Mouse (Mus musculus): Measurements from ENCODE around the gene Gnas. TPM values are rescaled to one million over a fixed set of nuclear protein-coding genes. Genes with fewer than 3 reads are reported as not detected.

The Gnas gene
- polyA plus RNA-seq, 1 experiment from 2014 or later = 2,102 TPM

DNA sequence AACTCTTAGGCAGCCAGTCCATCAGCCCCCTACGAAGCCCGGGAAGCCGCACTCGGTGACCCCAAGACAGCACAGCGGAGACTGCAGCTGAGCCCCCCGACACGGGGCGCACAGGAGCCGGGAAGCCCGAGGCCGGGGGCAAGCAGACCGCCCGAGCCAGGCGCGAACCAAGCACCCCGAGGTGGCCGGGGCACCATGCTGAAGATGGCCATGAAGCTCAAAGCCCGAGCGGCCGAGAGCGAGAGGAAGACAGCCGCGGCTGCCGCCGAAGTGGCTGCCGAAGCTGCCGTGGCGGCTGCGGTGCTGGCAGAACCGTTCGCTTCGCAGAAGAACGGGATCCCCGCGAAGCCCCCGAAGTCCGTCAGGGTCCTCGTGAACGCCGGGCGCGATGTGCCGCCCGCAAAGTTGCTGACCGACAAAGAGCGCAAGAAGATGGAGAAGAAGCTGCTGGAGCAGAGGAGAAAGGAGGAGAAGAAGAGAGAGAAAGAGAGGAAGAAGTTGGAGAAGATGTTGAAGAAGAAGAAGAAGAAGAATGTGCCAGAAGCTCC lies 44.3 kb downstream of the Gnas start:
- Histone ChIP-seq H3K27ac (replicated peaks) (peak overlapping the region; percentile 98), H3K4me2 (replicated peaks) (peak overlapping the region; percentile 69), H3K36me3 (no peaks in the 10 kb centered on the region), H3K4me1 (peaks cover 27% of the 10 kb centered on the region), H3K9me3 (replicated peaks) (no peaks in the 10 kb centered on the region), H3K4me3 (replicated peaks) (peak overlapping the region; percentile 98), H3K9ac (peak overlapping the region; percentile 100), H3K27me3 (no peaks in the 10 kb centered on the region)
- ATAC-seq (ENCODE audit: insufficient number of reproducible peaks, low FRiP score, low TSS enrichment, low read depth) = no peak
- 50% methylated on average over 46 of the region's 46 CpGs for WGBS

DNA sequence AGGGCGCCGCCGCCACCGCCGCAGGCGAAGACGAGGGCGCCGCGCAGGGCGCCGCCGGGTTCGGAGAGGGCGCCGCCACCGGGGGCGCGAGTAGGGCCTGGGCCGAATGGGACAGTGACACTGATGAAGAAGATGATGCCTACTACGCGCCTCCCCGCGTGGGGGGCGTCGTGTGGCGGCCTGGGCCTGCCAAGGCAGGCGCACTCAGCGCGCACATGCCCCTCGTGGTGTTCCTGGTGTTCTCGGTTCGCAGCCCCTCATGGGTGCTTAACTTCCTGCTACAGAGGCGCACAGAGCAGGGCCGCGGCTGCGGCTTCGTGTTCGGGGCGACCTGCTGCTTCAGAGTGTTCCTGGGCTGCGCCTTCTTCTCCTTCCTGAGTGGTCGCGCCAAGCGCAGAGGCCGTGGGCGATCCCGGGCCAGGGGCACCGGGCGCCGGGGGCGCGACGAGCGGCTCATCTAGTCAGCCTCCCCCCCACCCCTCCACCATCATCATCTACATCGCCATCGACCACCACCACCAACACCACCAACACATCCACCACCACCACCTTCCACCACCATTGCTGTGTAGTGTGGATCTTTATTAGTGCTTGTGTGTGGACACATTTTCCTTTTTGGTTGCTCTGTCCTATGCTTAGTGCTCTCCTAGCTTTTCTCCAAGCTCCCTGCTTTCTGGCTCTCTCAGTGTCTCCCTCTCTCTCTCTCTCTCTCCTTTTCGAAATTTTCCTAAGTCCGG lies 45.0 kb downstream of the Gnas start:
- Histone ChIP-seq H3K4me1 (peaks cover 33% of the 10 kb centered on the region), H3K4me2 (replicated peaks) (peak overlapping the region; percentile 69), H3K36me3 (peaks cover 3% of the 10 kb centered on the region), H3K27ac (replicated peaks) (peak overlapping the region; percentile 98), H3K9me3 (replicated peaks) (no peaks in the 10 kb centered on the region), H3K9ac (peak overlapping the region; percentile 100), H3K27me3 (no peaks in the 10 kb centered on the region), H3K4me3 (replicated peaks) (peak overlapping the region; percentile 98)
- whole genome bisulfite sequencing = 39% methylated on average over 58 of the region's 58 CpGs
- no peak for ATAC-seq (ENCODE audit: insufficient number of reproducible peaks, low FRiP score, low TSS enrichment, low read depth)

DNA sequence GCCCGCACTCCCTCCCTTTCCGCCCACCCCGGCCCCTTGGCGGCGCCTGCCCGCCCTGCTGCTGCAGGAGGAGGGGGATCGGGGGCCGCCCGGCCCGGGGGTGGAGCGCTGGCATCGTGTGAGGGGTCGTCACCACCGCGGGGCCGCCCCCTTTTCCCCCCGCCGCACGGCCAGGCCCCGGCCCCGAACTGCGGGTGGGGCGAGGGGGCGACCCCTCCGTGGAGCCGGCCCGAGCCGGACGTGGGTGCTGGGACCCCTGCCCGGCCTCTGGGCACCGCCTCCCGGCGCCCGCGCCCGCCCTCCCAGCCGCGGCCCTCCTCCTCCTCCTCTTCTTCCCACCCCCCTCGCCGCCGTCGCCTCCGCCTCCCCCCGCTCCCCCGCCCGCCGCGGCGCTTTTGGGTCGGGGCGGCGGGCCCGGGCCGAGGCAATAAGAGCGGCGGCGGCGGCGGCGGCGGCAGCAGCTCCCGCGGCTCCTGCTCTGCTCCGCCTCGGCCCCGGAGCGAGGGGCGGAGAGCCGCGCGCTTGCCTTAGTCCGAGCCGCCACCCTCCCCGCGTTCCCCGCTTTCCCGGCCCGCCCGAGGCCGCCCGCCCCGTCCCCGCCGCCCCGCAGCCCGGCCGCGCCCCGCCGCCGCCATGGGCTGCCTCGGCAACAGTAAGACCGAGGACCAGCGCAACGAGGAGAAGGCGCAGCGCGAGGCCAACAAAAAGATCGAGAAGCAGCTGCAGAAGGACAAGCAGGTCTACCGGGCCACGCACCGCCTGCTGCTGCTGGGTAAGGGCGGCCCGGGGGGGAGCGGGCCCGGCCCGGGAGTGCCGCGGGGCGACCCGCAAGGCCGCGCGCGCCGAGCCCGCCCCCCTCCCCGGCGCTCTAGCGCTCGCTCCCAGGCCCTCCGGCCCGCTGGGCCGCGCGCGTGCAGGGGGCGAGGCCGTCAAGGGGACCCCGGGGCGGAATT lies 45.8 kb downstream of the Gnas start:
- under 1% methylated on average over 113 of the region's 131 CpGs for WGBS
- Histone ChIP-seq H3K4me3 (replicated peaks) (peak overlapping the region; percentile 98), H3K4me1 (peaks cover 42% of the 10 kb centered on the region), H3K27me3 (no peaks in the 10 kb centered on the region), H3K27ac (replicated peaks) (peak overlapping the region; percentile 98), H3K9me3 (replicated peaks) (no peaks in the 10 kb centered on the region), H3K4me2 (replicated peaks) (peak overlapping the region; percentile 69), H3K36me3 (peaks cover 8% of the 10 kb centered on the region), H3K9ac (peak overlapping the region; percentile 100)
- peak; percentile 91 for ATAC-seq (ENCODE audit: insufficient number of reproducible peaks, low FRiP score, low TSS enrichment, low read depth)

DNA sequence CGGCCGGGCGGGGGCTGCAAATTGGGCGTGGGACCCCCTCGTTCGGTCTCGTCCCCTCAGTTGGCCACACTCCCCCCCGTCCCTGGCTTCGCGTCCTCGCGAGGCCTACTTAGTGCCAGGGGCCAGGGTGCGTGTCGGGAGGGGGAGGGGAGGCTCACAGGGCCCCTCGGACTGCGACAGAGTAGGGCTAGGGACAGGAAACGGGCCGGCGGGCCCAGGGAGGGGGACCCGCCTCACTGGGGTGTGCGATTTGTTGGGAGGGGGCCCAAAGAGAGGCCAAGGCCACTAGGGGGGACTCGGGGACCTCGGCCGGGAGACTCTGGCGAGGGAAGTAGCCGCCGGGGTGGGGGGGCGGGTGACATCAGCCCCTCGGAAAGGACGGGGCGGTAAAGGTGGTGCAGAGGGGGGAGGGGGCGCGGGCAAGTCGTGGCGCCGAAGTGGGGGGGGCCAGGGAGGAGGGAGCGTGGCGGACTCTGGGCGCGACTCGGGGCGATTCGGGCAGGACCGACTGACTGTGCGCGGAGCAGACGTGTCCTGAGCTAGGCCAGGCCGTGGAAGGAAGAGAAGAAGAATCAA lies 46.6 kb downstream of the Gnas start:
- under 1% methylated on average over 48 of the region's 48 CpGs for WGBS
- peaks cover 49% of the 10 kb centered on the region for H3K4me1 ChIP-seq

DNA sequence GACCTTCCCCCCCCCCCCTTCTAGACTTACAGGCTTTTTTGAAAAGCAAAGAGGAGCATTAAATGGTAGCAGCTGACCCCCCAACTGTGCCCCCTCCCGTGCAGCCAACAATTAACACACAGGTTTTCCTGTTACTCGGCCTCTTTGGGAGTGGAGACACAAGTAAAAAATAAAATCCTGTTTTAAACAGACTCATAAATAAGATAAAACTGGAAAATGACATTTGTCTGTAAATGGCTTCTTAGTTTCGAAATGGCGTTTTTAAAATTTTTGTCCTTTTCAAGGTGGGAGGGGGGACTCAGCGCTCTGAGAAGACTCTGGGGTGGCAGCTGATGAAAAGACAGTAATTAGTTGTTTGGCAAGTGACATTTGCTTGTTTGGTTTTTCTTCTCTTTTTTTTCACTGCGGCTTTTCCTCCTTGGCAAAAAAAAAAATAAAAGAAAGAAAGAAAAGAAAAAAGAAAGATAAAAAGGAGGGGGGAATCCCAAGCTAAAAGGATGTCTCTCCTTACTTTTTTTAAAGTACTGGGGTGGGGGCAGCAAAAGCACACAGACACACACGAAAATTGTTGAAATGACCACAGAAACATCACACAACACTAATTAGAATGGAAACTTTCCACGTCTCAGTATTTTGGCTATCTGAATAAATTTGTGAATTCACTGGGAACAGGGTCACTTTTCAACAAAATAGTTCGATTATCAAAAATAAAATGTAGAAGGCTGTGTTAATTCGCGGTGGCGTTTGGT lies 47.3 kb downstream of the Gnas start:
- H3K36me3 ChIP-seq = peaks cover 8% of the 10 kb centered on the region
- H3K9me3 ChIP-seq (replicated peaks) = no peaks in the 10 kb centered on the region
- H3K4me2 ChIP-seq (replicated peaks) = peak overlapping the region; percentile 69
- peaks cover 52% of the 10 kb centered on the region for H3K4me1 ChIP-seq
- peak overlapping the region; percentile 98 for H3K27ac ChIP-seq (replicated peaks)
- ATAC-seq (ENCODE audit: insufficient number of reproducible peaks, low FRiP score, low TSS enrichment, low read depth) = no peak
- WGBS = 13% methylated on average over 12 of the region's 12 CpGs
- peak overlapping the region; percentile 98 for H3K4me3 ChIP-seq (replicated peaks)
- peak overlapping the region; percentile 100 for H3K9ac ChIP-seq
- H3K27me3 ChIP-seq = no peaks in the 10 kb centered on the region

More for the DNA sequence above, 46.6 kb downstream of the Gnas start:
- Histone ChIP-seq H3K27ac (replicated peaks) (peak overlapping the region; percentile 98), H3K4me3 (replicated peaks) (peak overlapping the region; percentile 98), H3K27me3 (no peaks in the 10 kb centered on the region), H3K9ac (peak overlapping the region; percentile 100), H3K36me3 (peaks cover 8% of the 10 kb centered on the region), H3K4me2 (replicated peaks) (peak overlapping the region; percentile 69), H3K9me3 (replicated peaks) (no peaks in the 10 kb centered on the region)
- peak; percentile 40 for ATAC-seq (ENCODE audit: insufficient number of reproducible peaks, low FRiP score, low TSS enrichment, low read depth)

DNA sequence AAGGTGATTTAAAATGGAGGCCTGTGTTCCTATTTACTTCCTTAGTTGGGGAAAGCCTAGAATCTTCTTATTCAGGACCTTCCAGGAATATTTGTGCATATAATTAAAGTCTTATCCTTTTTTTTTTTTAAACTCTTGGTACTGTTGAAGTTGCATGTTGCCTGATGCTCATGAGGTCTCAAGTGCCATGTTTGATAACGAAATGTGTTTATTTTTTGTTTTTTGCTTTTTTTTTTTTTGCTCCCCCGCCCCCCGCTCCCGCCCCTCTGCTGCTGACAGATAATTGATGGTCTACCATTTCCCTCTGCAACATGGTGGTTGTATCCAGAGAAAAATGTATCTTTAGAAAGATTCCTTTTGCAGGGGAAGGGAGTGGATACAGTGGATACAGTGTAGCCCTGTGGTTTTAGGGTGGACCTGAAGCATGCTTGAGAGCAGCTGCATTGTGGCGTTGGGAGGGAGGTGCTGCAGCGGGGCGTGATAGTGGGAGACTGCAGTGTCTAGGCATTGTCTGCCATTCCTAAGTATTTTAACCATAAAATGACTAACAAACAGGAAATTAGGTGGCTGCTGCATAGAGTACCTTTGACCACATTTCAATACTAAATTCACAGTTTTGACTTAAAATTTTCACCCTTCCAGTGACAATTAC lies 49.2 kb downstream of the Gnas start:
- H3K27me3 ChIP-seq = no peaks in the 10 kb centered on the region
- no peaks in the 10 kb centered on the region for H3K9me3 ChIP-seq (replicated peaks)
- ATAC-seq (ENCODE audit: insufficient number of reproducible peaks, low FRiP score, low TSS enrichment, low read depth) = no peak
- peaks cover 8% of the 10 kb centered on the region for H3K36me3 ChIP-seq
- peak overlapping the region; percentile 69 for H3K4me2 ChIP-seq (replicated peaks)
- peaks cover 68% of the 10 kb centered on the region for H3K4me1 ChIP-seq
- no peak overlapping the region; the same call in 1 of the 2 replicates for H3K27ac ChIP-seq (replicated peaks)
- WGBS = 45% methylated on average over 7 of the region's 7 CpGs
- H3K4me3 ChIP-seq (replicated peaks) = peak overlapping the region; percentile 98; the same call in 1 of the 2 replicates
- H3K9ac ChIP-seq = no peak overlapping the region

DNA sequence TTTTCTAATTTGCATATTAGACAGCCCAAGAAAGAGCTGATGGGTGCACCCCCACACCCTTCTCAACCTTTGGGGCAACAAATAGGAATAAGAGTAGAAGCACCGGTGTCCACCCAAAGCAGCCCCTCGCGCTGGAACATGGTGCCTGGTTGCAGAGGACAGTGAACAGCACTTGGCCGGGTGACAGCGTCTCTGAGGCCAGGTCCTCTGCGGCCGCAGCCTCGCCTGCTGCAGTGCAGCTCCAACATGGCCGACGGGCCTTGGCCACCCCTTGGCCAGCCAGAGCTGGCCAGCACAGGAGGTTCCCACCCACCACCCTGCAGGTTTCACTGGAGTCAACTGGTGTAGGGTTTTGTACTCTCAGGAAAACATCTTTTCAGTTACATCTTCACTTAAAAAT lies 50.3 kb downstream of the Gnas start:
- WGBS = 79% methylated on average over 10 of the region's 10 CpGs
- Histone ChIP-seq H3K27me3 (no peaks in the 10 kb centered on the region), H3K4me1 (peaks cover 73% of the 10 kb centered on the region), H3K27ac (replicated peaks) (0 out of 2 replicates have a peak overlapping the region, but pooled peaks have one; percentile 4), H3K4me3 (replicated peaks) (peak overlapping the region; percentile 13; the same call in 1 of the 2 replicates), H3K4me2 (replicated peaks) (peak overlapping the region; percentile 69; the same call in 1 of the 2 replicates), H3K36me3 (peaks cover 8% of the 10 kb centered on the region), H3K9ac (no peak overlapping the region), H3K9me3 (replicated peaks) (no peaks in the 10 kb centered on the region)
- ATAC-seq (ENCODE audit: insufficient number of reproducible peaks, low FRiP score, low TSS enrichment, low read depth) = no peak

DNA sequence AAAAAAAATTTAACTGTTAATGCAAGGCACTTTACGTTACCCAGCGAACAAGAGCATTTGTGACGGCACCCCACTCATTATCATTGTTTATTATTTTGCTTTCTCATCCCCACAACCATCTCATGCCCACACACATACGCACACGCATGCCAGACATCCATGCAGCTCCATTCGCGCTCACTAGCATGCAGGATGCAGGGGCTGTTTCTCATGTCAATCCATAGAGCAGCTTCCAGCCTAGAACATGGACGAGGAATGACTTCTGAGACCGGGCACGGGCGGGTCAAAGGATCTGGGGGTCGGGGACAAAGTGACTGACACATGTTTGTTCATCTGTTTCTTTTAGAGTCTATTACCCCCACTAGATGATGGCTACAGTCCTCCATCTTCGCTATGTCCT lies 53.2 kb downstream of the Gnas start:
- Histone ChIP-seq H3K4me3 (replicated peaks) (no peak overlapping the region), H3K27me3 (no peaks in the 10 kb centered on the region), H3K27ac (replicated peaks) (no peak overlapping the region), H3K9me3 (replicated peaks) (no peaks in the 10 kb centered on the region), H3K36me3 (peaks cover 16% of the 10 kb centered on the region), H3K4me2 (replicated peaks) (no peak overlapping the region), H3K9ac (no peak overlapping the region), H3K4me1 (peaks cover 95% of the 10 kb centered on the region)
- ATAC-seq (ENCODE audit: insufficient number of reproducible peaks, low FRiP score, low TSS enrichment, low read depth) = no peak
- WGBS = 76% methylated on average over 13 of the region's 13 CpGs

DNA sequence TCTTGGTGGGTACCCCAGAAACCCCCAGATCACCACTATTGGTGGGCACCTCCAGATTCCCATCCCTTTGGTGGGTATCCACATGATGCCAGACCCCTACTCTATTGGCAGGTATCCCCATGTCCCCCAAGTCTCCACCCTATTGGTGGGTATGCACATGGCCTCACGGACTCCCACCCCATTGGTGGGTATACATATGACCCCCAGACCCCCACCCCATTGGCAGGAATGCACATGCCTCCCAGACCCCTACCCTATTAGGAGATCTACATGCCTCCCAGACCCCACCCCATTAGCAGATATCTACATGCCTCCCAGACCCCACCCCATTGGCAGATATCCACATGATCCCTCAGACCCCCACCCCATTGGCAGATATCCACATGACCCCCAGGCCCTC lies 55.6 kb downstream of the Gnas start:
- peaks cover 97% of the 10 kb centered on the region for H3K4me1 ChIP-seq
- peaks cover 16% of the 10 kb centered on the region for H3K36me3 ChIP-seq
- ATAC-seq (ENCODE audit: insufficient number of reproducible peaks, low FRiP score, low TSS enrichment, low read depth) = peak; percentile 27; the same call in 1 of the 2 replicates
- no peaks in the 10 kb centered on the region for H3K9me3 ChIP-seq (replicated peaks)
- H3K27ac ChIP-seq (replicated peaks) = no peak overlapping the region
- WGBS = 96% methylated on average over 1 of the region's 1 CpGs
- H3K9ac ChIP-seq = no peak overlapping the region
- H3K27me3 ChIP-seq = no peaks in the 10 kb centered on the region
- no peak overlapping the region for H3K4me3 ChIP-seq (replicated peaks)
- no peak overlapping the region for H3K4me2 ChIP-seq (replicated peaks)
